Mouse (Mus musculus): ENCODE measurements at regions not wholly inside any gene's neighbourhood (a gene's known extent, or its start where the extent isn't known, plus 50 kb on each side); places are given as distances from the start of the nearest gene placed in this dataset.

DNA sequence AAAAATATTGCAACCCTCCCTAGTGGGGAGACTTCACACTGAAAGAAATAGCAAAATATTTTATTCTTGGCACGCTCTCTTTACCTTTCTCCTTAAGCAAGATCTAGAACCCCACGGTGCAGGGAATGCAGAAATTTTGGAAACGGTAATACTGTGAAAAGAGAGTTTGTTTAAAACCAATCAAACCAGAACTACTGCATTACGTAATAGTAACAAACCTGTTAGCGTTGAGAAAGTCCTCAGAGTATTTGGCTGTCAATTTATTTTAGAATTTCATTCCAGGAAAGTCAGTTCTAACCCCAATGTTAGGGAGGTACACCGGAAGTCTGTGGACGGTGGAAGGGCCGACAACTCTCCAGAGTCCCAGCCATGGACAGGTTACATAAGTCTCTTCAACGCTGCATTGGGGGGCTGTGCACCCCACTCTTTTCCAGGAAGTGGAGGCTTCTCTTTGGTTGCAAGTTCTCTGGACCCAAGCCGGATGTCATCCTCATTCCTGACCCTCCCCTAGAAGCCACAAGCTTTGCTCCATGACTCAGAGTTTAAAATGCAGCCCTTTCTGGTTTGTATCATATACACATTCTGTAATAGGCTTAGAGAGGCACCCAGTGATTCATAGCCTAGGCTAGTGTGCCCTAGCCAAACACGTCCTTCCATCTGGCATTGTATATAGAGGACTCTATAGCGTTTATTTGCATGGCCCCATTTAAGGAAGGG lies 105.0 kb upstream of the Frmd6 start:
- DNase-seq, result no peak

DNA sequence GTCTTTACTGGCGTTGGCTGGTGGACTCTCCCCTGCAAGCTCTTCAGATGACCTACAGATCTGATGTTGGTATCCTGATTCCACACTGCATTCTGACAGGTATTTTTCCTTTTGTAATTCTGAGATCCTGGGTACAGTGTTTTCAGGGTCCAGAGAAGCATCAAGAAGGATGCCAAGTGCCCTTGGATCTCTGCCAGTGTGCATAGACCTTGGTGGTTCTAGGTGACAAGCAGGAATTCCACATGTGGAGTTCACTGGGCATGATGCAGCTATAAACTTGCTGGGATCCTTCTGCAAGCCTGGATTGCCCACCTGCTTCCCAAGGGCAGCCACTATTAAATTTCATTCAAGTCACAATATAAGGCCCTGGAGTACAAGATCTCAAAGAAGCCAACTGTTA lies 100.0 kb upstream of the Frmd6 start:
- no peak for DNase-seq

DNA sequence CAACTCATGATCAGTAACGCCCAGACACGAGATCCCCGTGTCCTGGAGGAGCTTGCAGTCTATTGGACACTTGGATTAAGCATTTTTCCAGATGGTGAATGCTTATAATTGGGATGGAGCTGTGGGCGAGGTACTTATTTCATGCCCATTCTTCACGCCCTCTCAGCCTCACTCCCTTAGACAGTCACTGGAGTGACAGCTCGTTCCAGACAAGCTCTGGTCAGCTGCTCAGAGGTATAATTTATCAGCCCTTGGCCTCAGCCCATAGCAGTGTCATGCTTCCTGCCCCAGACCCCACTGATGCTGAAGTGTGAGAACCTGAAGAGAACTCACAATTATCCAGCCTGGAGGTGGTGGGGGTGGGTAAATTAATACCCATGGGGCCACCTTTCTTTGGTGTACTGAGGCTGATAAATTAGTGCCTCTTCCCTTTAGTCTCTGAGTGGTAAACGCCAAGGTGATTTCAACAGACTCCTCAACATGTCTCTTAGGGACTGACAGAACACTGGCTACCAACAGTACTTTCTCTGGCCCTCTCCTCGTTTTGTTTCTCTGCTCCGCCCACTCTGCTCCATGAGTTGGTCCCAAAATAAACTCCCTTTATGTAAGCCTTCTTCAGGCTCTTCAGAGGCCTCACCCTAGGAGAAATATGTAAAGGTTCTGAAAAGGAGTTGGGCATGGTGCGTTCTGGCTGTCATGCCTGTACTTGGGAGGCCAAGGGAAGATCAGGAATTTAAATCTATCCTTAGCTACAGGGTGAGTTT lies 97.6 kb upstream of the Frmd6 start:
- no peak for DNase-seq

GRCm38 (mm10) chr12:70728407-70728806 lies 96.9 kb upstream of the Frmd6 start:
- no peak for DNase-seq

GRCm38 (mm10) chr12:70729961-70730360 lies 95.4 kb upstream of the Frmd6 start:
- no peak for DNase-seq

DNA sequence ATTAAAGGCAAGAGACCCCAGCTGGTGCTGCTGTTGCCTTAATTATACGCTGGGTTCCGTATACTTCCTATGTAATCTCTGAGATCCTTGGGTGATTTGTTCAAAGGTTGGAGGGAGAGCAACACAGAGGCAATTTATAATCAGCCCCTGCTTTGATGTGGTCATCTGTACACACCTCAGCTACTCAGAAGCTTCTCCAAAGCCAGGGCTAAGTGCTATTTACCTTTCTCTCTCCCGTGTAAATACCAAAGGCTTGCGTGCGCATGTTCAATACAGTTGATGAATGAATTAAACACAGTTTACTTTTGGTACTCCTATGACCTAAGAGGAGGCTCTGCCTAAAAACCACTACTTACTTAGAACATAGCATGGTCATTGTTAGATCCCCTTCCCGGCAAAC lies 93.8 kb upstream of the Frmd6 start:
- DNase-seq, result no peak

DNA sequence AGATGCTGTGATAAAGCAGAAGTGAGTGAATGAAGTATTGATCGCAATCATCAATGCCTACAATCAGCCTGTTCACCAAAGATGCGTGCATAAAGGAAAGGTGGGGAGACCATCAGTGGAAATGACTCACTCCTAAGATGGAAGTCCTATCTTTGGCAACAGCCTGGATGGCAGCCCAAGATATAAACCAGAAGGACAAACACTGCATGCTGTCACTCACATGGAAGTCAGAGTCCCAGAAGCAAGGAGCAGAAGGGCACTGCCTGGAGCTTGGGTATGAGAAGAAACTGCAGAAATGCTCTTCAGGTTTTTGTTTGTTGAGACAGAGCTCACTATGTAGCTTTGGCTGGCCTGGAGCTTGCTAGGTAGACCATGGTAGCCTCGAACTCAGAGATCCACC lies 92.7 kb upstream of the Frmd6 start:
- DNase-seq, result no peak

DNA sequence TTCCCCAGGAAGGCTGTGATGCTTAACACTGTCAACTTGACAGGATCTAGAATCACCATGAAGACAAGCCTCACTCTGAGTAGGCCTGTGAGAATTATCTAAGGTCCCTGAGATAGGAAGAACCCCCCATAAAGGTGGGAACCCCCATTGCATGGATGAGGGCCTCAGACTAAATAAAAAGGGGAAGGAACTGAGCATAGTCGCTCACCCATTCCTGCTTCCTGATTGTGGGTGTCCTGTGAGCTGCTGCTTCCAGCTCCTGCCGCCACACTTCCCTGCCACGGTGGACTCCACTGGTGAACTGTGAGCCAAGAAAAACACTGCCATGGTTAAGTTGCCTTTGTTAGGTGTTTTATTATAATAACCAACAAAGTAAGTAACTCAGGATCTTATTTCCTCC lies 86.8 kb upstream of the Frmd6 start:
- DNase-seq, result no peak

DNA sequence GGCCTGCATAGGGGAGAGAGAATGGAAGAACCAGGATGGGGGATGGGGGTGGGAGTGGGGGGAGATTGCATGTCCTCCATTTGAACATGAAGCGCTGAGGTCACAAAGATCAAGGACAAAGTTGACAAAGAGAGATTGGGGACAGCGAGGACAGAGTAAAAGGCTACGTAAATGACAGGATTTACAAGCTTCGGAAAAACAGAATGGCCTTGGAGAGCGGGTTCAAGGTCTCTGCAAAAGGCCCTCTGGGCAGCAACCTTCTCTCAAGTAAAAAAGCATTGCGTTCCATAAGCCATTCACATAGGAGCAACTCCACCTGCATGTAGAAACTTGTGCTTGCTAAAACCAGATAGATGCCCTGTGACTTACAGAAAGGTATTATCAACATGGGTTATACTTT lies 86.0 kb upstream of the Frmd6 start:
- no peak for DNase-seq

DNA sequence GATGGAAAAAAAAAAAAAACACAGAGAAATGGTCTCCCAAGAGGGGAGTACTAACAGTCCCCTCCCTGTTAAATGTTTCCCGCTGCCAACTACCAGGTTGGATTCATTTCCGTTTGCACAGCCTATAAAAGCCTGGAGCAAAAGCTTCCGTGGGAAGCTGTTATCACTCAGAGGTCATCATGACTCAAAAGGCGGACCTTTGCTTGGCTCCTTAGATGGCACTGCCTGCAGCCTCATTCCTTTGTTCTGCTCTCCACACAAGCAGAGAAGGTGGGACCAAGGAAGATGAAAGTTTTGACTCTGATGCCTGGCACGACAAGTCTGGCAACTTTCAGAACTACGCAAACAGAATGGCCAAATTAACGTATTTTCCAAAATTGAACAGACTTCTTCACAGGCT lies 85.5 kb upstream of the Frmd6 start:
- no peak for DNase-seq

DNA sequence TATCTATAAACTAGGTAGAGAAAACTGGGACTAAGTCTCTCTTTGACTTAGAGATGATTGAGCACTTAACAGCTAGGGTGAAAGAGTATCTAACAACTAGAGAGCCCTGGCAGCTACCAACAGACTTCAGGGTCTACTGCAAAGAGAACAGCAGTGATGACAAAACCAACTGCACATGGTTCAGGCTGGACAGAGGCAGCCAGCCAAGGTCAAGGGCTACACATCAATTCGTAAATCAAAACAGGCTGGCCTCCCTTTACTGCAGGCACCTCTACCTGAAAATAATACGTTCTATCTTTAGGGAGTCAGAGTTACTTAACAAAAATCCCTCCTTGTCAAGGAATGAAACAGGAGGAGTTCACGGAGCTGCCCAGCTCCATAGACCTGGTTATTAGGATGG lies 82.5 kb upstream of the Frmd6 start:
- DNase-seq, result no peak

DNA sequence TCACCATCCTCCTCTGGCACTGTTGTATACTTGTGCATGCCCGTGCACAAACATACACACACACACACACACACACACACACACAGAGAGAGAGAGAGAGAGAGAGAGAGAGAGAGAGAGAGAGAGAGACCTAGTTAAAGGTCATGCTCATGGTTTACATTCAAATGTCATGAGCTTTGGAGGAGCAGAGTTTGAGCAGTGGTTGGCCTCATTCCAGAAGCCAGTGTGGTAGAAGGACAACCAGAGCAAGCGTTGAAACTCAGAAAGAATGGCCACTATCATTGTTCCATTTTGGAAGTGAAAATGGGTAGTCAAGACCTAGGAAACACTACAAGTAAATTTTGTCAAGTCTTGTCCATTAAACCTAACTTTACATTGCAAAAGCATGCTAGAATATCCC lies 79.6 kb upstream of the Frmd6 start:
- DNase-seq, result no peak

DNA sequence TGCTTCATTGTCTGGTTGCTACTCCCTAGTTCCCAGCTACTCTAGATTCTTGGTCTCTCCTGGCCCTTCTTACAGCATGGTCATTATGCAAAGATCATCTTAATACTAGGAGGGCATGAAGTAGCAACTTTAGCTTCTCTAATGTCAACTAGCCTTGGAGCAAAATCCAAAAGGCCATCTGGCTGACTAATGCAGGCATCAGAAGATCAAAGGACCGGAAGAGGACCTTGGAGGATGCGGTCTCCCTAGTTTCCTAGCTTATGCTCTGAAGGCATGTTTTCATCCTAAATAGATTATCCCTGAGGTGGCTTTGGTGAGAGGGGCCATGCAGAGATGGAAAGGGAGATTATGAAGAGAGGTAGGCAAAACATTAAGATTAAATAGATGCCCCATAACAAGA lies 75.7 kb upstream of the Frmd6 start:
- no peak for DNase-seq

DNA sequence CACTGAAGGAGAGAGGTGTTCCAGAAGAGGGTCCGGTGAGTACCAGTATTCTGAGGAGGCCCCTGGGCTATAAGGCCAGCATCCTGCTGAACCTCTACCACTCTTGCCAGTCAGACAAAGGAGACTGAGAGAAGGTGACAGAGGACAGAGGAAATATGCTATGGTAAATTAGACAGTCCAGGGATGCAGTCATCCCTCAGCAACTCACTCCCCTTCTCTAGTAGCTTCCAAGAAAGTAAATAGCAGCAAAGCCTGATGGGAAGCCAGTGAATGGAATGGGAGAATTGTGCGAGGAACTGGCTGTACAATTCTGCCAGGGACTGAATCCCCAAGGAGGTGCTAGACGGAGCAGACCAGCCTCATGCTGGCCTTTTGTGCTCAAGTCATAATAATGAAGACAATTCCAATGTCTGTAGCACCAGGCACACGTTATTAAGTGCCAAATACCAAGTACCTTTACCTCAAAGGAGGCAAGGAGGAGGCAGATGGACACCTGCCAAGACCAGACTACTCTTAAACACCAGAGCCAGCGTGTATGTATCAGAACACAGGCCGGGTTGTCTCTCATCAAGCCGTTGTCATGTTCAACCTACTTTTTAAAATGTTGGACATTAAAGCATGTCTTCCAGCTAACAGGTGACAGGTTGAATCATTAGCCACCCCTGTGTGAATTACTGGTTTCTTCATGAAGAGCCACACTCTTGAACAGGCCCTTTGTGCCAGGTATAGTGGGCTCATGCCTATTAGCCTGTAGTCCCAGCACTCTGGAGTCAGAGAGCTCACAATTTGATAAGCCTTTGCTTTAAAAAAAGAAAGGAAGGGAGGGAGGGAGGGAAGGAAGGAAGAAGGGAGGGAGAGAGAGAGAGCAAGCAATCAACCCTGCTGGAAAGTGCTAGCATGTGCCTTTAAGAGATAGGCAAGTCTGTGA lies 74.4 kb upstream of the Frmd6 start:
- no peak for DNase-seq

DNA sequence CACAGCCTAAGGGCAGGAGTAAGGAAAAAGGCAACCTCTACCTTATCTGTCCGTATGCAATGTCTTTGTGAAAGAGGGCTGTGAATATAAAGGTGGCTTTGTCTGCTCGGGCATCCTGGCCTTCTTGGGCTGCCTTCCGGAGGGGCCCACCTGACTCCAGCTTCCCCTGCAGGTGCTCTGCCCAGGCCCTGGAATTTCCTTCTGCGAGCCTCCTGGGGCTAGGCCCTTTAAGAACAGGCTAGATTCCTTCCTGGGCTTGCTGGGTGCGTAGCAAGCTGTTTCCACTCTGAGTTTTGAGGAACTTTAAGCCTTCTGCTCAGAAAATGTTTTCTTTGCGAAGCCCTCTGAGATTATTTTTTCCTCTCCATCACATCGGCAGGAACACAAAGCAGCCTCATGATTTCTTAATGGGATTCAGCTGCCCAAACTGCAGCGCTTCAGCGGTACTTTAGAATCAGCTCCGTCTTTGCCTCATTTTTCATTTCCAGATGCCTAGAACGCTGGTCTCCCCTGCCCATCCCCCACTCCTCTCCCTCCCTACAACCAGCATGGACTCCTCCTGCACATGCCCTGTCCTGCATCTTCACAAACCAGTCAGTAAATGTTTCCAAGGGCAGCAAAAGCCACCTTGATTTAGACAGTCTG lies 72.9 kb upstream of the Frmd6 start:
- DNase-seq, result no peak

DNA sequence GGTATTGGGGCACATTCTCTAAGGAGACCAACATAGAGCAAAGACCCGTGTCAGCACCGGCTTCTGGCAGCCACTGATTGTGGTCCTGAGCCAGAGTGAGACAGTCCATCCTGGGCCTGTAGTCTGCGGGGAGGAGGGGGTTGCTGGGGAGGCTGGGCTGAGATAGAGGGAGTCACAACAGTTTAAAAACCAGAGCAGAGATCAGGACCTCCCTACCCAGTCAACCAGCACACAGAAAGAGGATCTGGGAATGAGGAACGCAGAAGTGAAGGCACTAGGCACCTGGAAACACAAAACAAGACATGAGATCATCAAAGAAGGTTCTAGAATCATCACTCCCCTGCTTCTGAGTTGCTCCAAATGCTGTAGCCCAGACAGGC lies 72.4 kb upstream of the Frmd6 start:
- DNase-seq, result no peak

- no peak for DNase-seq
These were observed 71.9 kb upstream of the Frmd6 start for GRCm38 (mm10) chr12:70753458-70753857.

- no peak for DNase-seq
These were observed 67.2 kb upstream of the Frmd6 start for GRCm38 (mm10) chr12:70758080-70758479.

DNA sequence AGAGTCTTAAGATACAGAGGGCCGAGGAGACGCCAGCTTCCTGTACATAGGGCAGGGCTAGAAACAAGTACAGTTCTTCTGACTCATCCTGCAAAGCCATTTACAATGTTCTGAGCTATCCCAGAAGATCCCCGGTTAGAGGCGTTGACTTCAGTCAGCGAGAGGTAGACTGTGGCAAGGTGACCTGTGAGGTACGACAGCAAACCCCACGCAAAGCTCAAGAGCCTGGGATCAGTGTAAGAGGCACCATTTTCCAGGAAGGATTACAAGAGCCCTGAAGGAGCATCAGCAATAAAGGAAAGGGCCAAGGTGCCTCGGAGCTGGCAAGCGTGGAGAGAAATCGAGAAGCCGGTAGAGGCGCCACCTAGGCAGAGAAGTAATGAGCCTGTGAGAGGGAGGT lies 61.8 kb upstream of the Frmd6 start:
- DNase-seq, result no peak

DNA sequence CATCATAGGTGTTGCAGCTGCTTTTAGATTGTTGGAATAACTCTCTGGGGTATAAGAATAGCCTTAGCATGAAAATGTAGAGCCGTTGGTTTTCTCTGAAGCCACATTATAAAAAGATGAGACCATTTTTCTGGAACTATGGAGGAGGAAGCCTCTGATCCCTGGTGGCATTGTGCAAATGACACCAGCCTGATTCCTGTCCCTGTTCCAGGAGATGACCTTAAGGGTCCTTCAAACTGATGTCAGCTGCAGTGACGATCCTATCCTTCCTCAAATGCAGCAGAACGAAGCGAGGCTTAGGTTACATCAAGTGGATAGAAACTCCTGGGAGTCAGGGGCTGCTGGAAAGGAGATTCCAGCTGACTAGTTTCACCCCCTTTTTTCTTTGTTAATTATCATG lies 59.0 kb upstream of the Frmd6 start:
- DNase-seq, result no peak

DNA sequence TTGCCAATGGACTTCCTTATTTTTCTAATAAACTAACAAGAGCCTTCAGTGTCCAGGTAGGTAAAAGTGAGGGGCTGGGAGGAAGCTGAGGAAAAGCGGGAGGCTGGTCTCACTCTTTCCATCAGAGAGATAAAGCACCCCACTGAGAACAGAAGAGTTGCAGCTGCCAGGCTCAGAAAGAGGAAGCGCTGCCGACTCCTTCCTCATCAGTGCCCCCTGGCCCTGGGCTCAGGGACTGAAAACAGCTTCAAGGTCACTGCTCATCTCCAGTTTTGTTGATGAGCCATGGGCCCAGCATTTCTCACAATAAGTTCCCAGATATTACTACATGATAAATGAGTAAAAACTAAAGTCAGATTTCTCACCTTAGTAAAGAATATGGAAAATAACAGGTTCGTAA lies 57.4 kb upstream of the Frmd6 start:
- DNase-seq, result peak; percentile 55

- no peak for DNase-seq
These were observed 56.6 kb upstream of the Frmd6 start for GRCm38 (mm10) chr12:70768745-70769144.

DNA sequence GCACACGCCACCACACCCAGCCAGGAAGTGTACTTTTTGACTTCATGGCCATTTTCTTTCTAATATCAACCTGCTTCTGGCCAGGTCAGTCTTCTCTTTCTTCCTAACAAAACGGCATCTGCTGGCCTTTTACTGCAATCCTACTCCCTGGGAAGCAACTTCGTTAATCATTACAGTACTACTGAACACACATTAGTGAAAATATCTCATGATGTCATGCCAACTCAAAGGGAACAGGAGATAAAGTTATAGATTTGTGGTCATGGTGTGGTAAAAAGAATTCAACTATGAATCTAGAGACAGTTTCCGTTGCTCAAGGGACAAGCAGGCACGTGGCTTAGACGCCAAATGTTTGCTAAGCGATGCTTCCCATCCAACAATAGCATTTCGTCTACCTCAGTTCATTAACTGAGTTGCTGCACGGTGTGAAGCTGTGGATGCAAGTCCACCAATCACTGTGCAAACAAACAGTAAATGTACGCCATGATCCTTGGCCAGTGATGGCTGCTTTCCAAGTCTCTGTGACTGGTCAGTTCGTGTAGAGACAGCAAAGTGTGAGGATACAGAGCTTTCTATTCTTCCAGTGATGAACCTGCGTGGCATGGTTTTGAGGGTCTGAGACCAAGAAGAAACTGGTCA lies 55.7 kb upstream of the Frmd6 start:
- DNase-seq, result no peak
